Mouse (Mus musculus) megakaryocyte, embryonic 14.5 days (primary cell): ENCODE measurements around the gene 1810010D01Rik.

Experiments used
- FLI1 ChIP-seq: IDR thresholded peaks from 2 replicates; pipeline ENCODE4 v1.6.1; 2012; ENCODE audit warnings: low read length, inconsistent platforms, mixed read lengths
- GATA1 ChIP-seq: IDR thresholded peaks from 3 replicates; pipeline ENCODE4 v1.6.1; 2012; ENCODE audit warnings: mixed read lengths, low read length, inconsistent platforms, borderline replicate concordance

DNA sequence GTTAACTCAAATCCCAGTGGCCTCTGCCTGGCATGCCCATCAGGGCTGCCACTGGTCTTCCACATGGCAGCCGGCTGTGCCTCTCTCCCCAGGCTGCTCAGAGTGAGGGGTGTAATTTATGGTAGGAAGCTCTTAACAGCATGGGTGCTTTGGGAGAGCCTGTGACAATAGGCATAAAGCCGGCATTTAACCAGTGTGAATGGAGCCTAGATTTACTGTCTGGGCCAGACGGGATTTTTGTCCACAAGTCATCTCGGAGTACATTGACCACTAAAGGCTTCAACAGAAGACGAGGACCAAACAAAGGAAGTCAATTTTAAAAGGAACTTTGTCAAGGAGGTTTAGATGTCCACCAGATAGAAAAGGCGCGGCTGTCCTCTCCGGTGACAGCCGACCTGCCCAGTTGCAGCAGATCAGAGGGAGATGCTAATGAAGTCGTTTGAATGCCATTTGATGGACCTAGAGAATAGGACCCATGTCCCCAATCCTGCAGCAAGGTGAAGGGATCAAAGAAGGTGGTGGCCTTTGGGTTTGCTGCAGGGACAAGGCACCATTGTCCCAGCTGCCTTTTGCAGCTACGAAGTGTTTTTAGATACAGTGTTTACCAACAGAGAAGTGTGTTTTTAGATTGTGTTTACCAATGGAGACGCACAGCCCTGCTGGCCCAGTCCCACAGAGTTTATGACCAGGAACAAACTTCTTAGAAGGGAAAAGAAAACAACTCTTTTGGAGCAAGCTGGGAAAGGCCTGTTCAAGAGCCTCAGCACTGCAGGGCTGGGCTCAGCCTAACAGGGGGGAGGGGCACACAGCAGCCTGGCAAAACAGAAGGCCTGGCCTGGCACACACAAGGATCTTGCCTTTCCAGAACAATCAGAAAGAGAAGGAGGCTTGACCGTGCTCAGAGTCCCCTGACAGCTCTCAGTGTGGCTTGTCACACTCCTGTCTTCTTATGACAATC is 48.4 kb downstream of the 1810010D01Rik start:
- TF ChIP-seq GATA1 (no peak), FLI1 (no peak)
